Mouse (Mus musculus): ENCODE results near the gene Tmco3. TPM values are rescaled to one million over a fixed set of nuclear protein-coding genes. Genes with fewer than 3 reads are reported as not detected.

The Tmco3 gene
- polyA plus RNA-seq, 2 experiments, result 3.7 to 3.9 TPM

DNA sequence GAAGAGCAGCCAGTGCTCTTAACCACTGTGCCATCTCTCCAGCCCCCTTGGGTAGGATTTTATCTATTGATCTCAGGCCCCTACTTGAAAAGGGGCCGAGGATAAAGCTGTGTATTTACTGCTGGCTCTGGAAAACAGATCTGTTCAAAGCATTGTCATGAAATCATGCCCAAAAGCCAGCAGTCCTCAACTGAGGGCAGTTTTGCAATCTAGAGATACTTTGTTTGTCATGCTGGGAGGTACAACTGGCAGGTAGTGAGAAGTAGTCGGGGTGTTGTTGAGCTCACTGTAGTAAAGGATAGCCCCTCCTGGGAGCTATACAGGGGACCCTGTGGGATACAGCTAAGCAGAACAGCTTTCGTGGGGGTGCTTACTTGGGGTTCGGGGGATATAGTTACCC lies 65.9 kb downstream of the Tmco3 start:
- no peak for ATAC-seq (ENCODE audit: insufficient read depth)
- 50% methylated on average over 4 of the region's 4 CpGs for WGBS (ENCODE audit: insufficient replicate concordance)
- H3K4me2 ChIP-seq (ENCODE audit: low read depth), result no peak overlapping the region
- H3K4me1 ChIP-seq (replicated peaks; ENCODE audit: control insufficient read depth in 2 of 2, insufficient read depth in 2 of 2, low read length in 1 of 2), result peaks cover 22 to 46% of the 10 kb centered on the region in 2 experiments
- TF ChIP-seq CTCF (IDR thresholded peaks at IDR 0.05; ENCODE audit: low read depth) (no peak), EP300 (IDR thresholded peaks at IDR 0.05; ENCODE audit: low read depth) (no peak)
- no peaks in the 10 kb centered on the region for H3K27me3 ChIP-seq (ENCODE audit: control insufficient read depth, insufficient read depth, low read length)
- no peak overlapping the region for H3K9ac ChIP-seq (replicated peaks)
- H3K36me3 ChIP-seq (replicated peaks; ENCODE audit: control insufficient read depth, insufficient read depth, low read depth), result peaks cover 76% of the 10 kb centered on the region
- no peak for DNase-seq (ENCODE audit: low read depth in 3 of 3, low spot score in 3 of 3)
- no peak overlapping the region for H3K27ac ChIP-seq
- no peaks in the 10 kb centered on the region for H3K9me3 ChIP-seq (ENCODE audit: control insufficient read depth, low read length)
- H3K4me3 ChIP-seq (ENCODE audit: insufficient read depth in 1 of 2, low read depth in 2 of 2, low read length in 2 of 2), result no peak overlapping the region

GRCm38 (mm10) chr8:13356221-13356620 lies 68.2 kb downstream of the Tmco3 start:
- TF ChIP-seq CTCF (IDR thresholded peaks at IDR 0.05; ENCODE audit: low read depth) (no peak), EP300 (IDR thresholded peaks at IDR 0.05; ENCODE audit: low read depth) (no peak)
- Histone ChIP-seq H3K4me1 (replicated peaks; ENCODE audit: control insufficient read depth in 2 of 2, insufficient read depth in 2 of 2, low read length in 1 of 2) (peaks cover 16 to 35% of the 10 kb centered on the region in 2 experiments), H3K9me3 (ENCODE audit: control insufficient read depth, low read length) (no peaks in the 10 kb centered on the region)

DNA sequence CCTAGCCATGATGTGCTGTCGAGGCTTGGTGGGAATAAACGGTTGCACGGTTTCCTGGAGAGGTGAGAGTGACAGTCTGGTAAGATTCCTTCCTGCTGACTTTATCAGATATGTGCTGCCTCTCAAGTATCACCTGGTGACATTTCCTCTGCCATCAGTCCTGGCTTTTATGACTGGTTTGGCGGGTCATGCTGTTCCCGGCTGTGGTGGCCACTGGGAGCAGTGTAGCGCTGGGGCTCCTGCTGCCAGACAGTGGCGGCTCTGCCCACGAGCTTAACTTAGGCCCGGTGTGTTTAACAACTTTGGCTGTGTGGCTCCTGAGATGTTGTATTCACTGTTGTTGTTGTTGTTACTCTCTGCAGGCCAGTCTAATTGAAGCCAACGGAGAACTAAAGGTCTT lies 68.7 kb downstream of the Tmco3 start:
- WGBS (ENCODE audit: insufficient replicate concordance), result 52% methylated on average over 10 of the region's 10 CpGs
- TF ChIP-seq CTCF (IDR thresholded peaks at IDR 0.05; ENCODE audit: low read depth) (peak; percentile 29; the same call in 1 of the 2 replicates), EP300 (IDR thresholded peaks at IDR 0.05; ENCODE audit: low read depth) (no peak)
- no peak for ATAC-seq (ENCODE audit: insufficient read depth)

More at GRCm38 (mm10) chr8:13356221-13356620, 68.2 kb downstream of the Tmco3 start:
- peaks cover 79% of the 10 kb centered on the region for H3K36me3 ChIP-seq (replicated peaks; ENCODE audit: control insufficient read depth, insufficient read depth, low read depth)
- H3K27me3 ChIP-seq (ENCODE audit: control insufficient read depth, insufficient read depth, low read length), result no peaks in the 10 kb centered on the region
- ATAC-seq (ENCODE audit: insufficient read depth) (no peak), DNase-seq (ENCODE audit: low read depth in 3 of 3, low spot score in 3 of 3) (no peak)
- H3K4me3 ChIP-seq (ENCODE audit: insufficient read depth in 1 of 2, low read depth in 2 of 2, low read length in 2 of 2), result no peak overlapping the region
- H3K27ac ChIP-seq, result no peak overlapping the region
- H3K9ac ChIP-seq (replicated peaks), result no peak overlapping the region
- H3K4me2 ChIP-seq (ENCODE audit: low read depth), result no peak overlapping the region
- 69% methylated on average over 6 of the region's 6 CpGs for WGBS (ENCODE audit: insufficient replicate concordance)

GRCm38 (mm10) chr8:13360213-13360612 lies 72.2 kb downstream of the Tmco3 start:
- H3K36me3 ChIP-seq (replicated peaks; ENCODE audit: control insufficient read depth, insufficient read depth, low read depth), result peaks cover 91% of the 10 kb centered on the region
- H3K27ac ChIP-seq, result no peak overlapping the region
- 71% methylated on average over 7 of the region's 7 CpGs for WGBS (ENCODE audit: insufficient replicate concordance)
- no peaks in the 10 kb centered on the region for H3K27me3 ChIP-seq (ENCODE audit: control insufficient read depth, insufficient read depth, low read length)
- H3K9ac ChIP-seq (replicated peaks), result no peak overlapping the region
- H3K4me2 ChIP-seq (ENCODE audit: low read depth), result no peak overlapping the region
- no peaks in the 10 kb centered on the region for H3K9me3 ChIP-seq (ENCODE audit: control insufficient read depth, low read length)
- H3K4me1 ChIP-seq (replicated peaks; ENCODE audit: control insufficient read depth in 2 of 2, insufficient read depth in 2 of 2, low read length in 1 of 2), result no peaks in the 10 kb centered on the region
- no peak overlapping the region for H3K4me3 ChIP-seq (ENCODE audit: insufficient read depth in 1 of 2, low read depth in 2 of 2, low read length in 2 of 2)
- ATAC-seq (ENCODE audit: insufficient read depth), result no peak
- DNase-seq (ENCODE audit: low read depth in 3 of 3, low spot score in 3 of 3), result no peak
- TF ChIP-seq CTCF (IDR thresholded peaks at IDR 0.05; ENCODE audit: low read depth), result no peak
- TF ChIP-seq EP300 (IDR thresholded peaks at IDR 0.05; ENCODE audit: low read depth), result no peak

More for the DNA sequence above, 68.7 kb downstream of the Tmco3 start:
- Histone ChIP-seq H3K4me2 (ENCODE audit: low read depth) (no peak overlapping the region), H3K4me1 (replicated peaks; ENCODE audit: control insufficient read depth in 2 of 2, insufficient read depth in 2 of 2, low read length in 1 of 2) (peaks cover 16 to 30% of the 10 kb centered on the region in 2 experiments), H3K9me3 (ENCODE audit: control insufficient read depth, low read length) (no peaks in the 10 kb centered on the region), H3K27ac (no peak overlapping the region), H3K27me3 (ENCODE audit: control insufficient read depth, insufficient read depth, low read length) (no peaks in the 10 kb centered on the region), H3K4me3 (ENCODE audit: insufficient read depth in 1 of 2, low read depth in 2 of 2, low read length in 2 of 2) (no peak overlapping the region), H3K9ac (replicated peaks) (no peak overlapping the region), H3K36me3 (replicated peaks; ENCODE audit: control insufficient read depth, insufficient read depth, low read depth) (peaks cover 81% of the 10 kb centered on the region)
- DNase-seq (ENCODE audit: low read depth in 3 of 3, low spot score in 3 of 3), result no peak

GRCm38 (mm10) chr8:13361865-13362264 lies 73.9 kb downstream of the Tmco3 start:
- no peaks in the 10 kb centered on the region for H3K9me3 ChIP-seq (ENCODE audit: control insufficient read depth, low read length)
- no peaks in the 10 kb centered on the region for H3K27me3 ChIP-seq (ENCODE audit: control insufficient read depth, insufficient read depth, low read length)
- H3K4me1 ChIP-seq (replicated peaks; ENCODE audit: control insufficient read depth in 2 of 2, insufficient read depth in 2 of 2, low read length in 1 of 2), result no peaks in the 10 kb centered on the region
- H3K4me2 ChIP-seq (ENCODE audit: low read depth), result no peak overlapping the region
- no peak overlapping the region for H3K27ac ChIP-seq
- WGBS (ENCODE audit: insufficient replicate concordance), result 94% methylated on average over 6 of the region's 6 CpGs
- DNase-seq (ENCODE audit: low read depth in 3 of 3, low spot score in 3 of 3), result no peak
- H3K9ac ChIP-seq (replicated peaks), result no peak overlapping the region
- H3K4me3 ChIP-seq (ENCODE audit: insufficient read depth in 1 of 2, low read depth in 2 of 2, low read length in 2 of 2), result no peak overlapping the region
- H3K36me3 ChIP-seq (replicated peaks; ENCODE audit: control insufficient read depth, insufficient read depth, low read depth), result peaks cover 91% of the 10 kb centered on the region
- peak; percentile 17; the same call in 1 of the 2 replicates for ATAC-seq (ENCODE audit: insufficient read depth)
- TF ChIP-seq CTCF (IDR thresholded peaks at IDR 0.05; ENCODE audit: low read depth), result peak; percentile 78
- TF ChIP-seq EP300 (IDR thresholded peaks at IDR 0.05; ENCODE audit: low read depth), result no peak

Other genes with a start within 250 kb of the Tmco3 start
- gene Proz, start 227.3 kb upstream of the Tmco3 start, polyA plus RNA-seq (2012; rRNA removed), result 22.6 and 24.6 TPM in 2 replicates
- 30.2 and 31.1 TPM in 2 replicates for gene Proz, start 227.3 kb upstream of the Tmco3 start, polyA plus RNA-seq (2014; fragmentation: Nextera tagmentation; extraction: Ambion mirVana)
- 9.9 and 10.9 TPM in 2 replicates for gene Pcid2, start 182.7 kb upstream of the Tmco3 start, polyA plus RNA-seq (2012; rRNA removed)
- 12.3 and 13.2 TPM in 2 replicates for gene Pcid2, start 182.7 kb upstream of the Tmco3 start, polyA plus RNA-seq (2014; fragmentation: Nextera tagmentation; extraction: Ambion mirVana)
- gene Cul4a, start 182.6 kb upstream of the Tmco3 start, polyA plus RNA-seq (2012; rRNA removed), result 38.9 and 48.5 TPM in 2 replicates
- gene Cul4a, start 182.6 kb upstream of the Tmco3 start, polyA plus RNA-seq (2014; fragmentation: Nextera tagmentation; extraction: Ambion mirVana), result 68.8 and 83.0 TPM in 2 replicates
- 112 and 137 TPM in 2 replicates for gene Lamp1, start 129.0 kb upstream of the Tmco3 start, polyA plus RNA-seq (2012; rRNA removed)
- gene Lamp1, start 129.0 kb upstream of the Tmco3 start, polyA plus RNA-seq (2014; fragmentation: Nextera tagmentation; extraction: Ambion mirVana), result 178 and 198 TPM in 2 replicates
- gene Grtp1, start 87.6 kb upstream of the Tmco3 start, polyA plus RNA-seq (2012; rRNA removed), result 5.7 TPM in 2 replicates
- 9.5 and 10.1 TPM in 2 replicates for gene Grtp1, start 87.6 kb upstream of the Tmco3 start, polyA plus RNA-seq (2014; fragmentation: Nextera tagmentation; extraction: Ambion mirVana)
- gene Adprhl1, start 34.0 kb upstream of the Tmco3 start, polyA plus RNA-seq (2012; rRNA removed), result not detected in 2 replicates
- not detected in 2 replicates for gene Adprhl1, start 34.0 kb upstream of the Tmco3 start, polyA plus RNA-seq (2014; fragmentation: Nextera tagmentation; extraction: Ambion mirVana)
- gene Dcun1d2, start 59 bp upstream of the Tmco3 start, polyA plus RNA-seq (2012; rRNA removed), result 6.5 and 7.1 TPM in 2 replicates
- 7.9 and 8.7 TPM in 2 replicates for gene Dcun1d2, start 59 bp upstream of the Tmco3 start, polyA plus RNA-seq (2014; fragmentation: Nextera tagmentation; extraction: Ambion mirVana)
- 86.2 and 108 TPM in 2 replicates for gene Tfdp1, start 50.6 kb downstream of the Tmco3 start, polyA plus RNA-seq (2012; rRNA removed)
- 90.1 and 107 TPM in 2 replicates for gene Tfdp1, start 50.6 kb downstream of the Tmco3 start, polyA plus RNA-seq (2014; fragmentation: Nextera tagmentation; extraction: Ambion mirVana)
- not detected in 2 replicates for gene Atp4b, start 108.6 kb downstream of the Tmco3 start, polyA plus RNA-seq (2012; rRNA removed)
- gene Atp4b, start 108.6 kb downstream of the Tmco3 start, polyA plus RNA-seq (2014; fragmentation: Nextera tagmentation; extraction: Ambion mirVana), result not detected in 2 replicates
- gene Grk1, start 116.9 kb downstream of the Tmco3 start, polyA plus RNA-seq (2012; rRNA removed), result 0.01 and 0.02 TPM in 2 replicates
- 0.04 TPM in 1 of 2 replicates, not detected in the other for gene Grk1, start 116.9 kb downstream of the Tmco3 start, polyA plus RNA-seq (2014; fragmentation: Nextera tagmentation; extraction: Ambion mirVana)
- gene Tmem255b, start 147.0 kb downstream of the Tmco3 start, polyA plus RNA-seq (2012; rRNA removed), result 0.02 TPM in 1 of 2 replicates, not detected in the other
- gene Tmem255b, start 147.0 kb downstream of the Tmco3 start, polyA plus RNA-seq (2014; fragmentation: Nextera tagmentation; extraction: Ambion mirVana), result 0.14 TPM in 1 of 2 replicates, not detected in the other
- gene Gas6, start 206.3 kb downstream of the Tmco3 start, polyA plus RNA-seq (2012; rRNA removed), result 2.2 and 2.7 TPM in 2 replicates
- gene Gas6, start 206.3 kb downstream of the Tmco3 start, polyA plus RNA-seq (2014; fragmentation: Nextera tagmentation; extraction: Ambion mirVana), result 2.2 and 2.3 TPM in 2 replicates

All from liver, embryonic 14.5 days (tissue).